Mouse (Mus musculus): ENCODE results near the gene Gm20489.
A peak's percentile ranks its signal among the peaks of the same experiment; 100 is the strongest.

The Gm20489 gene

GRCm38 (mm10) chrX:101260441-101261325 is 8.1 kb downstream of the Gm20489 start:
- DNase-seq, result no peak

- peak; percentile 33 for DNase-seq
Observed at GRCm38 (mm10) chrX:101256603-101257002, 12.2 kb downstream of the Gm20489 start.

- no peak for DNase-seq
Observed at GRCm38 (mm10) chrX:101254740-101255139, 14.1 kb downstream of the Gm20489 start.

GRCm38 (mm10) chrX:101253952-101254729 is 14.7 kb downstream of the Gm20489 start, which contains the start of gene Foxo4:
Gene Foxo4, plus strand, starts transcription at chrX:101254528.
- peak; percentile 86 for DNase-seq

GRCm38 (mm10) chrX:101245011-101245410 is 23.8 kb downstream of the Gm20489 start:
- no peak for DNase-seq

DNA sequence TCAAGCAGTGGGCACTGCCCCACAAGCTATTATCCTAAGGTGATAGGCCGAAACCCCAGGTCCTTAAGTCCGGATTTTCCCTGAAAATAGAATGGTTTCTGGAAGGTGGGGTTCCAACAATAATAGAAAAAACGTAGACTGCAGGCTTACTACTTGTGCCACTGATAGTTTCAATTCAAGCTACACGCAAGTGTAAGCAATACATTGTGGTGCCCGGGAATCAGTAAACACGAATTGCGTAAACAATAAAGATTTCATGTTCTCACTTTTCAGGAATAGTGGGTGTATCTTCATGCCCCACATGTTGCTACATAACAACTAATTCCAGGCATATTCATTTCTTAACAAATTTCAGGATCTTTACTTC is 46.0 kb downstream of the Gm20489 start:
- DNase-seq, result no peak

DNA sequence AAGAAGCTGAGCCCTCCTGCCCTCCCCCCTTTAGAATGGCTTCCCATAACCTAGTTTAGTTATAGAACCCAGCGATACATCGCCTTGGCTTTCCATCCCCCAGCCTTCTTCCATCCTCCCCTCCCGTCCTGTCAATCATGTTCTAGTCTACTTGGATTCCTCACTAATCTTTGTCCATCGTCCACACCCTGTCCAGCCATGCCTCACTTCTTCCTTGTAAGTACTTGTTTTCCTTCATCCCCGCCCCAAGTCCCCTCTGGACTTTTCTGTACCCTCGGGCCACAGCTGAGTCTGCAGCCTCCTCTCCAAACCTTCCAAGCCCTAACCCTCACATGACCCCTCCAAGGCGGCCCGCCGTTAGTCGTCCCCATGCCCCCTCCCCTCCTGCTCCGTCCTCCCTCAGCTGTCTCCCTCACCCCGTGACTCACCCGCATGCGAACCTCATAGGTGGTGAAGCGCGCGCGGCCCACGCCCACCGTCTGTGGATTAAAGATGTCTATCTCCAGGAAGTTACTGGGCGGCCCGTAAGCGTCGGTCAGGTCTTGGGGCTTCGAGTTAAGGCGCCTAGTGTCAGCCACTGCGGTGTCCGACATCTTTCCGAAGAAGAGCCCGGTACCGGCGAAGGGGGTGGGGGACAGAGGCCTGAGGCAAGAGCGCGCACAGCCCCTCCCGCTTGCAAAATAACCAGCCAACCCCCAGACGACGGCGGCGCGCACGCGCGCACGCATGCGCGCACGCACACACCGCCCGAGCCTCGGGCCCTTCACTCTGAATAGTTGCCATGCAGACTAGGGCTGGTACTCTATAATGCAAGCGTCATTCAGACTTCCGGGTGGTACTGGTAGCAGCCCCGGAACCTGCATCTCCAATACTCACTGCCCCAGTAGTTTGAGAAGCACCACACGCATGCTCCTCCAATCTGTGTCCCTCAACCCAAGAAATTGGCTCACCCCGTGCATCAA is 46.7 kb downstream of the Gm20489 start, which contains the start of gene Snx12:
Gene Snx12 (minus strand): TSS at position 730 of the 962 bp plus-strand sequence.
- peak; percentile 81 for DNase-seq

Measured in lung, postnatal 14 days (tissue).